Mouse (Mus musculus): Measurements from ENCODE around the gene Slc37a1.

Gene Slc37a1

DNA sequence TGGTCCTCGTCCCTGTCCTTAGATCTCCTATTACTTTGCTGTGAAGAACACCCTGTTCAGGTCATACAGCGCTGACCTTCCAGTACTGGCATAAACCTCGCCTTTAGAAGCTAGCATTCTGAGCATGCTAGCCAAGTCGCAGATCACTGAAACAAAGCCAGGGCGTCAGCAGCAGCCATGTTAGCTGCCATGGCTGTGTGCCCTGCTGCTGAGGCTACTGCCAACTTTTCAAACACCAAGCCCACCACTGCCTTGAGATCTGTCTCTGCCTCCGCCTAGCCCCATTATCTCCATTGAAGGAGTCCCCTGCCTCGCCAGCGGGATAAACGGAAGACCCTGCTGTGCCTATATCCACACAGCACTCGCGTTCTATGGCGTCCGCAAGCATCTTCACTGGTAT, 74.0 kb downstream of the Slc37a1 start:
- DNase-seq: no peak

DNA sequence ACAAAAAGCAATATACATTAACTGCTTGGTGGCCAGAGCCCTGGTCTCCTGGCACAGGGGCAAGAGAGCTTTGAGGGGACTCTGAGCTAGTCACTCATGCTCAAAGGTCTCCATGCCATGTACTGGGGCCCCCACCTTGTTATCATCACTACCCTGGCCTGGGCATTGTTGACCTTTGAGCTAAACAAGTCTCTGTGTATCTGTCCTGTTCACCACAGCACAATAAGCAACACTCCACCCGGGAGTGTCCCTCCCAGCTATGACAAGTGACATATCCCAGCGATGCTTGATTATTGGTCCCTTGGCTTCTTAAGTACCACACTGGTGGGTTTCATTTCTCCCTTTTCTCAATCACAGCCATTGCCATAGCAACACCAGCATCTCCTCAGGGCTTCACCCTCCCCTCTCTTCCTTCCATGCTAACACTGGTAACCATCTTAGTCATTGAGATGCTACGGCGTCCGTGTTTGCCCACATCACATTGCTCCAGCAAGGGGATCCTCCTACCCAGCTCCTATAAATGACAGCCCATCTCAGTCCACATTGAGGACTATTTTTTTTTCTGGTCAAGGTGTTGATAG, 79.1 kb downstream of the Slc37a1 start:
- no peak for DNase-seq

DNA sequence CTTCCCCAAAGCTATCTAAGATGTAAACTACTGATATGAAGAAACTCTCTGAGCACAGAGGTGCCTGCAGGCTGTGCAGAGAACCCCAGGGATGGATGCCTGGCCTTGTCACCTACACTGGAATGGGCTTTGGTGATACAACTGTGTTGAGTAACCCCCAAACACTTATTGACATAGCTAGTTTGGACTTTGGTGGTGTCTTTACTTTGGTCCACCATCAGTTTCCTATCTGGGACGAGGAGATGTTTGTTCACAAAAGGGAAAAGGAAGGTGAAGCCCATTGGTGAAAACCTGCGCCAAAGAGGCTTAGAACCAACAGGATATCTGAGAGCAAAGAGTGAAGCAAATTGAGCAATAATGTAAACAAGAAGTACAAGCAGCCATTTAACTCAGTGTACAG, 83.6 kb downstream of the Slc37a1 start:
- DNase-seq: no peak

DNA sequence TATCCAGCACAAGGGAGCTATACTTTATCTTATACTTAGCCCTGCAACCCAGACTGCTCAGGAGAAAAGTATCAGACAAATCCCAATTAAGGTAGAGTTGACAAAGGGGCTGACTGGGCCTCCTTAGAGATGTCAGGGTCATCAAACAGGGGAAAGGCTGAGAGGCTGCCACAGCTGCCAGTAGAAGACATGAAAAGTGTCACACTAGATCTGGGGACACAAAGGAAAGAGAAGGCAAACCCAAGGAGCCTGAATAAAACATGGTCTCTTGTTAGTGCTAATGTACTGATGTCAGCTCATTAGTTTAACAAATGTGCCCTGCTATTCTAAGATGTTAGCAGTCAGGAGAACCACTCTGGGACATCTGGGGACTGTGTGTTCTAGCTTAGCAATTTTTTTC, 84.3 kb downstream of the Slc37a1 start:
- DNase-seq: no peak

DNA sequence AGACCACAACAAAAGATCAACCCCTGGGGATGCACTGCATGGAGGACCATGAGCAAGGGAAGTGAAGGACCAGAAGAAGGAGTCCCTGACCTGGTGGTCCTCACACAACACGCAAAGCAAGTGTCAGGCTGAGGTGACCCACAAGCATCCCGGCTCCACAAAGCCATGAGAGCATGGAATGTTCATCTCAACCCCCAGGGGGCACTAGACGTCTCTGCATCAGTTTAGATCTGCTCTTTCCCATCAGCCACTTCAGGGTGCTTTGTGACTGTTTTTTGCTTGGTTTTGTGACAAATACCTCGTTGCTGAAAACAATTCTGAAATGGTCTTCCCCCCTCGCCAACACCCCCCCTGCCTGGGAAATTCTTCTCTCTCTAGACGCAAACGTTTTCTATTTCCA, 91.4 kb downstream of the Slc37a1 start:
- peak; percentile 67 for DNase-seq

DNA sequence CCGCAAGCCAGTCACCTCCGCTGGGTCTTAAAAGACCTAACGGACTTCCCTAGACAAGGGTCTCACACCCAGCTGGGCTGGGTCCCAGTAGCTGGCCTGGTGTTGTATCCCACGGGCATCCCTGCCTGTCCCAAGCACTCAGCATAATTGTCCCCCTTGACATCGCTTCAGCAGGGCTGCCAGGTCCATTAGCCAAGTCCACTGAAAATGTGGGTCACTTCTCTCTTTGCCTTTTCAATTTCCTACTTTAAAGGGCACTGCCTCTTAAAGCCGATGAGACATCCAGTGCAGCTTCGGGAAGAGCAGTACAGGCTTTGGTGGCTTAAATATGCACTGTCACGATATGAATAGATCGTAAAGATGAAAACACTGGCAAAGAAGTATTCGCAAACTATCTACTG, 91.8 kb downstream of the Slc37a1 start:
- DNase-seq: no peak

DNA sequence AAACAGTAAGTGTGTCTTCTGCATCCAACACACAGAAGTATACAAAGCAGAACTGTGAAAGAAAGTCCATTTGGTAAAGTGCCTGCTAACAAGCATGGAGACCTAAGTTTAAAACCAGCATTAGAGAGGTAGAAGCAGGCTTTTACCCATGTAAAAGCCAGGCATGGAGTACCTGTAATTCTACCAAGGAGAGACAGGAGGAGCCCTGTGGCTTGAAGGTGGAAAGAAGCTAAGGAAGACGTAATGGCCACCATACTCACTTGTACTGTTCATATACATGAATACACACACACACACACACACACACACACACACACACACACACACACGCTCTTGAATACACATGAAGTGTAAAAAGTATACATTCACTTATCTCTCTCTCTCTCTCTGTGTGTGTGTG, 92.5 kb downstream of the Slc37a1 start:
- DNase-seq: no peak

DNA sequence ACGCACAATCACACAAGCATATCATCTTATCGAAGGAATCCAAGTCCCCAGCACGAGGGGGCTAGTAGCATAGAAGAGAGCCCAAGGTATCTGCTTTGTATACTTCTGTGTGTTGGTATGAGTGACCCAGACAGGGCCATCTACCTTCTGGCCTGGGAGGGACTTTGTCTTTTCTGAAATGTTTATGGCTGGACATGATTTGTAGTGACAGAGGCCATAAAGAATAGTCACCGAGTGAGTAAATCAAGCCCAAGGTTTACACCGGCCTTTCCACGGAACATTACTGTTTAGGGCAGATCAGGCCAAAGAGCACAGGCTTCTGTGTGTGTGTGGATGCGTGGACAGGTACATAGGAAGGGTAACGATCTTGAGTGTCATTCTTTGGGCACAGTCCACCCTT, 93.3 kb downstream of the Slc37a1 start:
- no peak for DNase-seq

DNA sequence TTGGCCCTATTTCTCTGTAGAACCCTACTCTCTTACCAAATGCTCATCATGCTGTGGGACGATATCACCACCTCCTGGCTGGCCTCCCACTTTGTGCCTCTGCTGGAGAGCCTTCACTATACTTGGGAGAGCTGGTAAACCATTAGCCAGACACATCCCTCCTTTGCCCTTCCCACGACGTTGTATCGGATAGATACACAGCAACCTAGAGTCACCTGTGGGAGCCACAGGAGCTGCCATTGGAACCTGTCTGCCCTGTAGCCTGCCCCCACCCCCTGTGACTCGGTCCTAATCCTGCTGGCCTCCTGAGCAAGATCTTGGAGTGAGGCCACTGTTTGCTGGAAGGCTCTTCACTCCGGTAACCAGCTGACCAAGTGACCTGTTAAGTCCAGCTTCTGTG, 96.7 kb downstream of the Slc37a1 start:
- DNase-seq: peak; percentile 69

DNA sequence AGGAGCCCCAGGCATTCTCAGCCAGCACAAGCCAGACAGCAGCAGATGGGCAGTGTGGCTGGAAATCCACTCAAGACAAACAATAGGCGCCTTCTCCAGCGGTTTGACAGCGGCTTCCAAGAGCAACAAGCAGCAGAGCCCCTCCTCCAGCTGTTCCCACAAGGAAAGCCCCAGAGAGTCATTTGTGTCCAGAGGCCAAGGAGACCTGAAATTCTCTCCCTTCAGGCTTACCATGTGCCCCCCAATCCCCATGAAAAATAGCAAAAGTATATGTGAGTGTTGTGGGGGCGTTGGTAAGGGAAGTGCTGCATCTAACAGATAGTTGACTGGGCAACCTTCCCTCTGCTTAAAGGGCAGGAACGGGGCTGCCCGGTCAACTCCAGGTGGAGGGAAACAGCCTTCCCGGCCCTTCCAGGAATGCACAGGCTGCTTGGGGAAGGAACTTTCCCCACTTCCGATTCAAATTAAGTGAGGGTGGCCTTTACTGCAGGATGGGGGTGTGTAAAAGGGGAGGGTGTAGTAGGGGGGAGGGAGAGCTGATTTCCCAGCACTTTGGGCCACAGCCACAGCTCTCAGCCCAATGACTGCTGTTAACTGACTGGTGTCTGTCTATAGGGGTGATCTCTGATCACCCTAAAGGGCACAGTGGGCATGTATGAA, 98.5 kb downstream of the Slc37a1 start:
- DNase-seq: no peak

DNA sequence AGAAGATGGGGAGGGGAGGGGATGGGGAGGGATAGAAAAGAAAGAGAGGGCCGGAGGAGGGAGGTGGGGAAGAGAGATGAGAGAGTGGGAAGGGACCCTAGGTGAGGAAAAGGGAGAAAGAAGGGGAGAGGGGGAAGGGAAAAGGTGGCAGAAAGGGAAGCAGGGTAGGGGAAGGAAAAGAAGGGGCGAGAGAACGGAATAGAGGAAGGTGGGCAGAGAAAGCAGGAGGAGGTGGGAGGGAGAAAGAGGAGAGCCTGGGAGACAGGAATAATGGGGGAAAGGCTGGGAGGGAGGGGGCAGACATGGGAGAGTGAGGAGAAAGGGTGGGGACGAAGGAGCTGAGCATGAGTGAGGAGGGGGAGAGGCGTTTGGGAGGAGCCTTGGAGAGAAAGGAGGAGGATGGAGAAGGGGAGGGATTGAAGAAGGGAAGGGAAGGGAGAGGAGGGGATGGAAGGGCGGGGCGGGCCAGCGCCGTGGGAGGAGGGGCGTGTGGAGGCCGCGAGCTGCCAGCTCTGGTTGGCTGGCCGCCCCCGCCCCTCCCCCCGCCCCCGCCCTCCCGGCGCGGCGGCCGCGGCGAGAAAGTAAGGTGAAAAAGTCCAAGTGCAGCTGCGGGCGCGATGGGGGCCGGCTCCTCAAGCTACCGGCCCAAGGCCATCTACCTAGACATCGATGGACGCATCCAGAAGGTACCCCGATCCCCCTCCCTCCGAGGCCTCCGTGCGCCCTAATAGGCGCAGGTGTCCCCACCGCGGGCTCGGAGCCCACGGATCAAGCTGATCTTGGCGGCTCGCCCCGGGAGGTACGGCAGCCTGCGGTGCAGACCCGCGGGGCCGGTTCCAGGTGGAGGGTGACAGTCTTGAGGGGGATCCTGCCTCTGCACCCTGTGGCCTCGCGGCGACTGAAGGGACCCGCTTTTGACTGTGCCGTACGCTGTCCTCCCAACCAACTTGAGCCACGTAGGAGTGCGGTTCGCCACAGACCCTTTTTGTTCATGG, 99.4 kb downstream of the Slc37a1 start, which contains the start of gene Pde9a:
Gene Pde9a, plus strand, starts transcription at position 540 of the 995 bp plus-strand sequence.
- DNase-seq: peak; percentile 82

DNA sequence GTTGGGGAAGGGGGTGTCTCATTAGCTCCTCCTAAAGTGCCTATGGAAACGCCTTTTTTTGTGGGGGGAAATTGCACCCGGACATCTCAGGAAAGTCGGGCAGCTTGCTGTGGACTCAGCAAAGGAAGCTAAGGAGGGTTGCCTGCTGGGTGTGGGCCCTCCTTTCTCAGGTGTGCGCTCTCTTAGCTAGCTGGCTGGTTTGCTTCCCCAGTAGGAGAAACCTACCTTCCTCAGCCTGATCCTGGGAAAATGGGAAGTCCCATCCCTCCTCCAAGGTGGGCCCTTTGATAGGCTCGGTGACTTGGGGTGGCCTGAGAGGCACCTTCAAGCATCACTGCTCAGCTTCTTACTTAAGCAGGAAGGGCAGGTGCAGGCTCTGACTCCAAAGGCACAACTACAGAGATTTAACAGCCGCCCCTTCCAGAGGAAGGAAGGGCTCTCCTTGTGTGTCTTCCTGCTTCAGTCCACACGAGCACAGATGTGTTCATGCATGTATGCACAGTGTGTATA, 100.2 kb downstream of the Slc37a1 start:
- DNase-seq: peak; percentile 28

DNA sequence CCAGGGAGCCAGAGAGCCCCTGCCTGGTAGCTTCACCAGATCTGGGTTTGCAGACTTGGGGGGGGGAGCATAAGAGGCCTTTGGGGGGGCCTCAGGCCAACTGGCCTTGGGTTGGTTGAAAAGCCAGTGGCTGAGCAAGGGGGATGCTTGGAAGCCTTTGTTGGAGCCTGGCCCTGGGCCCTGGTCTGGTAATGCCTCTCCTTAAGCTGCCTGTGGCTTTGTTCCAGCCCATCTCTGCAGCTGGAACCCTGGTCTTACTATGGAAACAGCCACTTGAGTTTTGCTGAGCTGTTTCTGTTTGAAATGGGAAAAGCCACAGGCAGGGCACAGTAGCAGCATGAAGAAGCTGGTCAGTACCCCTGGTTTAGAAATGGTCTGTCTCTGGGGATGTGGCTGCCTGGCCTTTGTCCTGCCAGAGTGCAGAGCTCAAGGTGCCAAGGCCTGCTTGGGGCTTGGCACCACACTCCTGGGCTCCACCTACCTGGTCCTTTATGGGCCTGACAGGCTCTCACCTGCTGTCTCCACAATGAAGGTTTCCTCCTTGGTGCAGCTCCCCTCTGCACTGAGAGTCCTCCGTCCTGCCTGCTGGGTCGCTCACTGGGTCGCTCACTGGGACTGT, 102.9 kb downstream of the Slc37a1 start:
- DNase-seq: peak; percentile 24

DNA sequence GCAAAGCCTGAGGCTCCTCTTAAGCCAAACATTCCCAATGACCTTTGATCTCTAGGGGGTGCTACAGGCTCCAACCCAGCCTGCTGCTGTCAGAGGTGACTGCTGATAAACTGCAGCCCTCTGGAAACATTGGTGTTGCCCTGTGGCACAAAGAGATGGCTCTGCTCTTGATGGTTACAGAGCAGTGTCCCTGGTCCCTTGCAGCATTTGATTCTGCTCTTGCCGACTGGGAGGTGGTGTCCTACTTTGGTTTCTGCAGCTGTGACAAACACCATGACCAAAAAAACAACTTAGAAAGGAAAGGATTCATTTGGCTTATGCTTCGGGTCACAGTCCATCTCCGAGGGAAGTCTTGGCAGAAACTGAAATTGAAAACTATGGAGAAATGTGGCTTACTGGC, 104.9 kb downstream of the Slc37a1 start:
- peak; percentile 59 for DNase-seq

DNA sequence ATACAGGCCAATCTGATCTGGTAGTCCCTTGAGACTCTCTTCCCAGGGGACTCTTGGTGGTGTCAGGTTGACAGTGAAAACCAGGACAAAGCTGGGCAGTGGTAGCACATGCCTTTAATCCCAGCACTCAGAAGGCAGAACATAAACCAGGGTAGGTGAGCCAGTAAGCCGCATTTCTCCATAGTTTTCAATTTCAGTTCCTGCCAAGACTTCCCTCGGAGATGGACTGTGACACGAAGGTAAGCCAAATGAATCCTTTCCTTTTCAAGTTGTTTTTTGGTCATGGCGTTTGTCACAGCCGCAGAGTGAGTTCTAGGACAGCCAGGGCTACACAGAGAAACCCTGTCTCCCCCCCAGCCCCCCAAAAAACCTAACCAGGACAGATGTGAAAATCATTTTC, 105.4 kb downstream of the Slc37a1 start:
- DNase-seq: no peak

DNA sequence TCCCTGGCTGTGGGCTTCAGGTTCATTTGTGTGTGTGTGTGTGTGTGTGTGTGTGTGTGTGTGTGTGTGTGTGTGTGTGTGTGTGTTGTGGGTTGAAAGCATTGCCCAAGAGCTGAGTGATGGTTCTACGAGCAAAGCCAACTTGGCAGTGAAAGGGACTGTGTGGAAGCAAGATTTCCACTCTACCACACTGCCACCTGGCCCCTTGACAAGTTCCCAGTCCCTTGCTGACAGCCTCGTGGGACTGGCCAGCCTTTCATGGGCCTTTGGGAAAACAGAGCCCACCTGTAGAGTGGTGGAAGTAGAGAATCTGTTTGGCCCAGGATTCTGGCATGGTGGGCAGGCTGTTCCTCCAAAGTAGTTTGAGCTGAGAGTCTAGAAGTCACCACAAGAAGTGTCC, 107.2 kb downstream of the Slc37a1 start:
- DNase-seq: no peak

DNA sequence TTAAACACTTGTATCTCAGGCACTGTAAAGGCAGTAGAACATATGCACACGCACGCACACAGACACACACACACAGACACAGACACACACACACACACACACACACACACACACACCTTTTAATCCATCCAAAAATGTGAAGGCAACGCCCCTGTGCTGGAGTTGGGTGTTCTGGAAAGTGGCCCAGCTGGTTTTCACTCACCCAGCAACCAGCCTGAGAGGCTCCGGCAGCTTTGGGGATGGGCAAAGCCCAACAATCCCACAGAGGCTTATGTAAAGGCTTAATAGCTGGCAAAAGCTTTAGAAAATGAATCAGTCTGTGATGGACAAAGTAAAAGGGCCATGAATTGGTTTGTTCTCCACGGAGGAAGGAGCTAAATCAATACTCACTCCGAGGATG, 113.7 kb downstream of the Slc37a1 start:
- DNase-seq: no peak
